12 mouse cellular contexts compared by ENCODE assay signal in the genomic region with DNA sequence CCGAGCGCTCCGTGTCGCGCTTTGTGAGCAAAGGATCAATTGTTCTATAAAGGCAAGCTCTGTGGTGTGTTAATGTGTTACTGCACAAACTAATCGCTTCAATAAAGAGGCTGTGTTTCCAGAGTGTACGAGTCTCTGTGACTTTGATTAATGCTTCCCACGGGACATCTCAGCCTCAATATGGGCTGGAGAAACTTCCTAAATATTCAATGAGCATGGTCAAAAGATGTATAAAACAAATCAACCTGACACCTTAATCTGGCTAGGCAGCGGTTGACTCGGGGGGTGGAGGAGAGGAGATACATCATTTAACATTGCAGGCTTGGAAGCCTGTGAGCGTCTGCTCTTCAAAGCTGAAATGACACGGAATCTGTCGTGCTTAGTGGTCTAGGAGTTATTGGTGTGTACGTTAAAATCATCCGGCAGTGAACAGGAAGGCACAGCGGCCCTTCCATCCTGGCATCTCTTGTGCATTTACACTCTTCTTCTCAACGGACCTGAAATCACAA. TPM values are rescaled to one million over a fixed set of nuclear protein-coding genes. Genes with fewer than 3 reads are reported as not detected.
DNase-seq lines count a peak whose midpoint lies in the region; ATAC-seq and TF ChIP-seq lines count a peak whose summit lies in the region.
"Had no signal": no experiment of that assay in that cellular context is flagged by ENCODE, and none has a peak within 500 bp of the region (broad histone marks: within the 10 kb centered on the region; RNA-seq: fewer than 3 reads in every experiment).

No protein-coding gene starts in this region.

- no peak for TF ChIP-seq CTCF in kidney, postnatal 0 days (IDR thresholded peaks at IDR 0.05; ENCODE audit: low read depth)
- TF ChIP-seq CTCF in hindbrain, postnatal 0 days (IDR thresholded peaks at IDR 0.05; ENCODE audit: low read depth): no peak

- H3K9ac ChIP-seq in kidney, postnatal 0 days (ENCODE audit: low read depth, low read length): no peak overlapping the region
- 0 out of 2 replicates have a peak overlapping the region, but pooled peaks have one; percentile 14 for H3K9ac ChIP-seq in forebrain, embryonic 11.5 days (ENCODE audit: low read length)
- no peak overlapping the region for H3K9ac ChIP-seq in hindbrain, postnatal 0 days (replicated peaks; ENCODE audit: low read length)
- H3K9ac ChIP-seq in neural tube, embryonic 13.5 days: 0 out of 2 replicates have a peak overlapping the region, but pooled peaks have one; percentile 36
- H3K9ac ChIP-seq: embryonic facial prominence, embryonic 15.5 days had no signal

- DNase-seq in kidney, postnatal 0 days (ENCODE audit: low spot score): no peak
- no peak for DNase-seq in kidney, adult 9 months
- DNase-seq in forebrain, embryonic 11.5 days (ENCODE audit: low spot score): peak; percentile 46
- no peak for DNase-seq in hindbrain, postnatal 0 days (ENCODE audit: low spot score)
- DNase-seq: kidney, adult 2 months; lung, postnatal 14 days; spleen, adult 18-20 months had no signal

- no peak overlapping the region for H3K27ac ChIP-seq in kidney, postnatal 0 days
- H3K27ac ChIP-seq in forebrain, embryonic 11.5 days (ENCODE audit: low read depth, low read length): no peak overlapping the region
- H3K27ac ChIP-seq in hindbrain, postnatal 0 days: no peak overlapping the region
- H3K27ac ChIP-seq in neural tube, embryonic 13.5 days (replicated peaks): peak overlapping the region; percentile 84
- H3K27ac ChIP-seq: embryonic facial prominence, embryonic 15.5 days had no signal

- H3K9me3 ChIP-seq in kidney, postnatal 0 days (replicated peaks; ENCODE audit: low read length): no peaks in the 10 kb centered on the region
- H3K9me3 ChIP-seq in forebrain, embryonic 11.5 days (ENCODE audit: control insufficient read depth, low read length): no peaks in the 10 kb centered on the region
- no peaks in the 10 kb centered on the region for H3K9me3 ChIP-seq in hindbrain, postnatal 0 days (ENCODE audit: low read length)
- H3K9me3 ChIP-seq in neural tube, embryonic 13.5 days: no peaks in the 10 kb centered on the region
- H3K9me3 ChIP-seq: embryonic facial prominence, embryonic 15.5 days had no signal

- 20% methylated on average over 17 of the region's 17 CpGs for WGBS in kidney, postnatal 0 days
- 26% methylated on average over 17 of the region's 17 CpGs for WGBS in forebrain, embryonic 11.5 days
- 21% methylated on average over 17 of the region's 17 CpGs for WGBS in hindbrain, postnatal 0 days
- 8% methylated on average over 17 of the region's 17 CpGs for WGBS in neural tube, embryonic 13.5 days

- no peak for ATAC-seq in kidney, postnatal 0 days (replicated peaks; ENCODE audit: low FRiP score, low read depth)
- ATAC-seq in forebrain, embryonic 11.5 days (replicated peaks; ENCODE audit: low FRiP score): no peak
- ATAC-seq in hindbrain, postnatal 0 days: no peak
- ATAC-seq in neural tube, embryonic 13.5 days (ENCODE audit: low read depth): peak; percentile 80
- no peak for ATAC-seq in cerebellum, adult (ENCODE audit: insufficient number of reproducible peaks, low FRiP score, low TSS enrichment)
- no peak for ATAC-seq in megakaryocyte, adult 5-6 weeks (ENCODE audit: poor library complexity, severe bottlenecking)

- H3K4me3 ChIP-seq in kidney, postnatal 0 days (replicated peaks; ENCODE audit: low read depth, low read length): no peak overlapping the region
- no peak overlapping the region for H3K4me3 ChIP-seq in forebrain, embryonic 11.5 days (ENCODE audit: low read depth, low read length)
- no peak overlapping the region for H3K4me3 ChIP-seq in hindbrain, postnatal 0 days (ENCODE audit: low read length)
- H3K4me3 ChIP-seq in neural tube, embryonic 13.5 days: 0 out of 2 replicates have a peak overlapping the region, but pooled peaks have one; percentile 2
- H3K4me3 ChIP-seq: embryonic facial prominence, embryonic 15.5 days had no signal

- H3K36me3 ChIP-seq in kidney, postnatal 0 days (ENCODE audit: insufficient read depth, low read length): no peaks in the 10 kb centered on the region
- H3K36me3 ChIP-seq in forebrain, embryonic 11.5 days (ENCODE audit: control insufficient read depth, insufficient read depth, low read length): no peaks in the 10 kb centered on the region
- no peaks in the 10 kb centered on the region for H3K36me3 ChIP-seq in hindbrain, postnatal 0 days (ENCODE audit: insufficient read depth, low read length)
- H3K36me3 ChIP-seq in neural tube, embryonic 13.5 days: no peaks in the 10 kb centered on the region; the same call in 1 of the 2 replicates
- H3K36me3 ChIP-seq: embryonic facial prominence, embryonic 15.5 days had no signal

- no peaks in the 10 kb centered on the region; the same call in 1 of the 2 replicates for H3K27me3 ChIP-seq in kidney, postnatal 0 days (ENCODE audit: insufficient read depth, low read length)
- H3K27me3 ChIP-seq in forebrain, embryonic 11.5 days (ENCODE audit: control insufficient read depth, insufficient read depth, low read length): peaks cover 3% of the 10 kb centered on the region; the same call in 1 of the 2 replicates
- peaks cover 5% of the 10 kb centered on the region; the same call in 1 of the 2 replicates for H3K27me3 ChIP-seq in hindbrain, postnatal 0 days (ENCODE audit: insufficient read depth, low read length)
- 0 out of 2 replicates have a peak, but pooled peaks cover 3% of the 10 kb centered on the region for H3K27me3 ChIP-seq in neural tube, embryonic 13.5 days

- H3K4me1 ChIP-seq in kidney, postnatal 0 days (replicated peaks; ENCODE audit: insufficient read depth, low read length): 0 out of 2 replicates have a peak, but pooled peaks cover 4% of the 10 kb centered on the region
- peaks cover 20% of the 10 kb centered on the region; the same call in 1 of the 2 replicates for H3K4me1 ChIP-seq in forebrain, embryonic 11.5 days (replicated peaks; ENCODE audit: control insufficient read depth, insufficient read depth, low read length)
- H3K4me1 ChIP-seq in hindbrain, postnatal 0 days (ENCODE audit: insufficient read depth, low read length): no peaks in the 10 kb centered on the region
- H3K4me1 ChIP-seq in neural tube, embryonic 13.5 days (replicated peaks): peaks cover 55% of the 10 kb centered on the region
- H3K4me1 ChIP-seq: embryonic facial prominence, embryonic 15.5 days had no signal

- peak overlapping the region; percentile 38 for H3K4me2 ChIP-seq in kidney, postnatal 0 days (ENCODE audit: low read length)
- peak overlapping the region; percentile 27; the same call in 1 of the 2 replicates for H3K4me2 ChIP-seq in forebrain, embryonic 11.5 days (ENCODE audit: low read depth, low read length, severe bottlenecking)
- H3K4me2 ChIP-seq in hindbrain, postnatal 0 days (ENCODE audit: low read depth, low read length): peak overlapping the region; percentile 34
- H3K4me2 ChIP-seq in neural tube, embryonic 13.5 days: peak overlapping the region; percentile 38
- H3K4me2 ChIP-seq: embryonic facial prominence, embryonic 15.5 days had no signal

RNA-seq across cellular contexts. Expression of gene Prox1, which starts 21.2 kb away (rescaled TPM):
- polyA plus RNA-seq in kidney, postnatal 0 days (2015; fragmentation: Nextera tagmentation; extraction: Ambion mirVana): 1.3 and 1.5 TPM in 2 replicates
- 7.6 and 8.5 TPM in 2 replicates for polyA plus RNA-seq in forebrain, embryonic 11.5 days (2014; fragmentation: Nextera tagmentation; extraction: Ambion mirVana)
- total RNA-seq in hindbrain, postnatal 0 days (2014; rRNA removed): 8.0 and 8.4 TPM in 2 replicates
- polyA plus RNA-seq in hindbrain, postnatal 0 days (2015; fragmentation: Nextera tagmentation; extraction: Ambion mirVana): 3.8 and 3.9 TPM in 2 replicates
- 12.4 and 15.0 TPM in 2 replicates for polyA plus RNA-seq in neural tube, embryonic 13.5 days (2015; fragmentation: Nextera tagmentation; extraction: Ambion mirVana)
- total RNA-seq in megakaryocyte, adult 5-6 weeks (2015): not detected in 2 replicates
- not detected in 2 replicates for total RNA-seq in megakaryocyte, adult 5-6 weeks (2017)
- total RNA-seq: neutrophil, adult 5-6 weeks had no signal

Comparison
In these comparisons a context has a peak if more than half of its experiments do, and no peak if none do; other contexts are left out.
1. H3K9ac ChIP-seq: peak in forebrain, embryonic 11.5 days (single experiment) and neural tube, embryonic 13.5 days (single experiment); none in kidney, postnatal 0 days (single experiment) and hindbrain, postnatal 0 days (single experiment).
2. Peak in every context shown above with its lines, with median percentiles within 50 percentile points of each other: H3K4me2 ChIP-seq.